Mouse (Mus musculus) kidney, adult 2 months (tissue): ENCODE results near the gene Tex46. TPM values are rescaled to one million over a fixed set of nuclear protein-coding genes. Genes with fewer than 3 reads are reported as not detected.

Source experiments
- DNase-seq: peaks from one replicate; pipeline ENCODE4 v3.0.0; 2021
- H3K27ac ChIP-seq: fragments of 200-500 bp; 2 replicates; pipeline ENCODE4 v1.5.1; 2012; ENCODE audit warnings: low read depth, low read length, control low read depth, inconsistent platforms; ENCODE audit not compliant: insufficient read depth
- H3K27me3 ChIP-seq: fragments of 200-500 bp; replicated peaks from 2 replicates; pipeline ENCODE4 v1.6.1; 2012; ENCODE audit warnings: mild to moderate bottlenecking, moderate library complexity, low read length, inconsistent platforms; ENCODE audit not compliant: control insufficient read depth, insufficient read depth
- H3K36me3 ChIP-seq: fragments of 200-500 bp; 2 replicates; pipeline ENCODE4 v1.6.1; 2012; ENCODE audit warnings: mild to moderate bottlenecking, moderate library complexity, low read length, inconsistent platforms; ENCODE audit not compliant: control insufficient read depth, insufficient read depth
- H3K4me1 ChIP-seq: fragments of 200-500 bp; 2 replicates; pipeline ENCODE4 v1.6.1; 2011; ENCODE audit warnings: low read length; ENCODE audit not compliant: control insufficient read depth, insufficient read depth
- H3K4me3 ChIP-seq: fragments of 200-500 bp; 2 replicates; pipeline ENCODE4 v1.5.1; 2011; ENCODE audit warnings: mild to moderate bottlenecking, low read depth, low read length, control low read depth; ENCODE audit not compliant: insufficient read depth
- CTCF ChIP-seq: fragments of 200-500 bp; conservative IDR thresholded peaks from 2 replicates; pipeline ENCODE4 v1.5.1; 2011; ENCODE audit warnings: low read depth, mild to moderate bottlenecking, control low read depth, low read length, moderate library complexity, mixed read lengths; ENCODE audit not compliant: insufficient read depth, insufficient read length
- POLR2A ChIP-seq: fragments of 200-500 bp; IDR thresholded peaks from one replicate; pipeline ENCODE4 v1.6.1; 2011; ENCODE audit warnings: low read depth, low read length, control low read depth
- WGBS: fragments of 180-500 bp; shearing (Covaris S2); methylation state at CpG from one replicate; pipeline ENCODE4 v1.1.7; 2018; 5-methylcytosine and 5-hydroxymethylcytosine counted together
- polyA plus RNA-seq: library from polyadenylated mRNA; depleted of rRNA; stranded (reverse); fragments of >200 nt; gene quantifications from 2 replicates; pipeline ENCODE4 v1.2.3, GENCODE M21; 2012

The Tex46 gene
- polyA plus RNA-seq, 1 experiment, result not detected

- Histone ChIP-seq H3K27ac (no peak overlapping the region), H3K27me3 (no peaks in the 10 kb centered on the region), H3K4me1 (no peaks in the 10 kb centered on the region), H3K36me3 (no peaks in the 10 kb centered on the region), H3K4me3 (no peak overlapping the region)
- WGBS, result 80% methylated on average over 11 of the region's 11 CpGs
- DNase-seq, result peak; percentile 37
- TF ChIP-seq CTCF (no peak), POLR2A (no peak)
Measured at GRCm38 (mm10) chr4:136631237-136631994, 21.2 kb downstream of the Tex46 start.

- Histone ChIP-seq H3K27me3 (no peaks in the 10 kb centered on the region), H3K4me1 (no peaks in the 10 kb centered on the region), H3K36me3 (no peaks in the 10 kb centered on the region), H3K4me3 (no peak overlapping the region), H3K27ac (no peak overlapping the region)
- no peak for TF ChIP-seq POLR2A
- TF ChIP-seq CTCF, result no peak
- no peak for DNase-seq
Measured at GRCm38 (mm10) chr4:136635995-136636394, 25.8 kb downstream of the Tex46 start.

- no peak overlapping the region for H3K4me3 ChIP-seq
- no peak for TF ChIP-seq POLR2A
- H3K36me3 ChIP-seq, result no peaks in the 10 kb centered on the region
- no peaks in the 10 kb centered on the region for H3K27me3 ChIP-seq
- WGBS, result 67% methylated on average over 5 of the region's 5 CpGs
- H3K27ac ChIP-seq, result no peak overlapping the region
- no peaks in the 10 kb centered on the region for H3K4me1 ChIP-seq
- DNase-seq, result no peak
Measured at GRCm38 (mm10) chr4:136636511-136636910, 26.3 kb downstream of the Tex46 start.

- Histone ChIP-seq H3K27me3 (no peaks in the 10 kb centered on the region), H3K27ac (no peak overlapping the region), H3K36me3 (no peaks in the 10 kb centered on the region), H3K4me1 (no peaks in the 10 kb centered on the region), H3K4me3 (0 out of 2 replicates have a peak overlapping the region, but pooled peaks have one; percentile 6)
- TF ChIP-seq POLR2A (no peak), CTCF (no peak)
- DNase-seq, result no peak
- WGBS, result 18% methylated on average over 37 of the region's 37 CpGs
Measured at GRCm38 (mm10) chr4:136636983-136637562, 26.8 kb downstream of the Tex46 start.

- 0 out of 2 replicates have a peak overlapping the region, but pooled peaks have one; percentile 6 for H3K4me3 ChIP-seq
- H3K27ac ChIP-seq, result no peak overlapping the region
- no peaks in the 10 kb centered on the region for H3K4me1 ChIP-seq
- H3K27me3 ChIP-seq, result no peaks in the 10 kb centered on the region
- WGBS, result 3% methylated on average over 75 of the region's 76 CpGs
- DNase-seq, result no peak
- H3K36me3 ChIP-seq, result no peaks in the 10 kb centered on the region
- TF ChIP-seq CTCF, result no peak
- TF ChIP-seq POLR2A, result no peak
Measured at GRCm38 (mm10) chr4:136637563-136638229, 27.5 kb downstream of the Tex46 start.

- Histone ChIP-seq H3K4me1 (no peaks in the 10 kb centered on the region), H3K27ac (no peak overlapping the region), H3K27me3 (no peaks in the 10 kb centered on the region), H3K4me3 (no peak overlapping the region), H3K36me3 (no peaks in the 10 kb centered on the region)
- DNase-seq, result no peak
- WGBS, result 53% methylated on average over 7 of the region's 7 CpGs
- TF ChIP-seq CTCF, result no peak
- TF ChIP-seq POLR2A, result no peak
Measured at GRCm38 (mm10) chr4:136638230-136638750, 28.1 kb downstream of the Tex46 start.

- 19% methylated on average over 10 of the region's 10 CpGs for WGBS
- Histone ChIP-seq H3K27ac (no peak overlapping the region), H3K4me1 (no peaks in the 10 kb centered on the region), H3K27me3 (no peaks in the 10 kb centered on the region), H3K4me3 (no peak overlapping the region), H3K36me3 (no peaks in the 10 kb centered on the region)
- TF ChIP-seq POLR2A (no peak), CTCF (no peak)
- DNase-seq, result no peak
Measured at GRCm38 (mm10) chr4:136638890-136639289, 28.7 kb downstream of the Tex46 start.
